Mouse (Mus musculus) spleen, adult 2 months (tissue): ENCODE measurements around the gene Zfyve9. TPM values are rescaled to one million over a fixed set of nuclear protein-coding genes. Genes with fewer than 3 reads are reported as not detected.

ENCODE experiments used
- DNase-seq, 2 experiments: peaks; one replicate each; pipeline versions ENCODE4 v3.0.0 to v3.0.0-alpha.2; 2012 to 2021; ENCODE audit warnings: low spot score in 2 of 2, low read depth in 1 of 2
- H3K27ac ChIP-seq: fragments of 200-500 bp; 2 replicates; pipeline ENCODE4 v1.5.1; 2012; ENCODE audit warnings: low read length, inconsistent platforms; ENCODE audit not compliant: insufficient read depth
- H3K27me3 ChIP-seq: fragments of 200-500 bp; 2 replicates; pipeline ENCODE4 v1.6.1; 2012; ENCODE audit warnings: mild to moderate bottlenecking, moderate library complexity, low read length, inconsistent platforms; ENCODE audit not compliant: control insufficient read depth, insufficient read depth
- H3K36me3 ChIP-seq: fragments of 200-500 bp; 2 replicates; pipeline ENCODE4 v1.6.1; 2012; ENCODE audit warnings: mild to moderate bottlenecking, low read length, inconsistent platforms; ENCODE audit not compliant: control insufficient read depth, insufficient read depth
- H3K4me1 ChIP-seq: fragments of 200-500 bp; 2 replicates; pipeline ENCODE4 v1.6.1; 2011; ENCODE audit warnings: inconsistent platforms; ENCODE audit not compliant: control insufficient read depth, insufficient read depth, insufficient read length
- H3K4me3 ChIP-seq: fragments of 200-500 bp; 2 replicates; pipeline ENCODE4 v1.5.1; 2011; ENCODE audit warnings: mild to moderate bottlenecking, inconsistent platforms; ENCODE audit not compliant: insufficient read depth, insufficient read length; ENCODE audit errors: extremely low read depth
- CTCF ChIP-seq: fragments of 200-500 bp; IDR thresholded peaks from 2 replicates; pipeline ENCODE4 v1.5.1; 2011; ENCODE audit warnings: mild to moderate bottlenecking, inconsistent platforms; ENCODE audit not compliant: insufficient read depth, insufficient read length, insufficient replicate concordance; ENCODE audit errors: extremely low read depth
- POLR2A ChIP-seq: fragments of 200-500 bp; IDR thresholded peaks from 2 replicates; pipeline ENCODE4 v1.6.1; 2011; ENCODE audit warnings: low read depth, low read length, inconsistent platforms
- WGBS: fragments of 180-500 bp; shearing (Covaris S2); methylation state at CpG from one replicate; pipeline ENCODE4 v1.1.7; 2018; 5-methylcytosine and 5-hydroxymethylcytosine counted together
- polyA plus RNA-seq: library from polyadenylated mRNA; depleted of rRNA; stranded (reverse); fragments of >200 nt; gene quantifications from 2 replicates; pipeline ENCODE4 v1.2.3, GENCODE M21; 2012

Gene Zfyve9
- polyA plus RNA-seq, 1 experiment = 0.63 TPM

- H3K27ac ChIP-seq = no peak overlapping the region
- H3K4me1 ChIP-seq = no peaks in the 10 kb centered on the region
- no peaks in the 10 kb centered on the region for H3K27me3 ChIP-seq
- no peak overlapping the region for H3K4me3 ChIP-seq
- no peak for DNase-seq
- no peaks in the 10 kb centered on the region for H3K36me3 ChIP-seq
- no peak for TF ChIP-seq POLR2A
- no peak for TF ChIP-seq CTCF
- 73% methylated on average over 1 of the region's 1 CpGs for WGBS
These were observed 50.1 kb downstream of the Zfyve9 start for GRCm38 (mm10) chr4:108730450-108730849.

DNA sequence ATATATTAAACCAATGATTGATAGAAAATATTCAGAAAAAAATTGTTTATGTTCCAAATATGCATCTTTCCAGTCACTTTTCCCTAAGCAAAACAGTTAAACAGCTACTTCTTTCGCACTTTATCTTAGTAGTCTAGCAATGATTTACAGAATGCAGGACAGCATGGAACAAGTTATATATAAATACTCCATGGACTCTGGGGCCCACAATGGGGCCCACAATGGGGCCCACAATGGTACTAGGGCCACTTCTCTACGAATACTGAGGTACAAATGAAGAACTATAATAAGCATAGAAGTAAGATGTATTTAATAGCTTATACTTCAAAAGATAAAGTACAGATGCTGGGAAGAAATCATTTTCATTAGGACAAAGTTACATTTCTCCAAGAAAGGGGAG, 56.5 kb downstream of the Zfyve9 start:
- H3K36me3 ChIP-seq = no peaks in the 10 kb centered on the region
- no peak for DNase-seq
- 83% methylated on average over 2 of the region's 2 CpGs for WGBS
- no peak for TF ChIP-seq POLR2A
- no peak for TF ChIP-seq CTCF
- H3K4me3 ChIP-seq = no peak overlapping the region
- H3K4me1 ChIP-seq = no peaks in the 10 kb centered on the region
- H3K27ac ChIP-seq = no peak overlapping the region
- no peaks in the 10 kb centered on the region for H3K27me3 ChIP-seq

DNA sequence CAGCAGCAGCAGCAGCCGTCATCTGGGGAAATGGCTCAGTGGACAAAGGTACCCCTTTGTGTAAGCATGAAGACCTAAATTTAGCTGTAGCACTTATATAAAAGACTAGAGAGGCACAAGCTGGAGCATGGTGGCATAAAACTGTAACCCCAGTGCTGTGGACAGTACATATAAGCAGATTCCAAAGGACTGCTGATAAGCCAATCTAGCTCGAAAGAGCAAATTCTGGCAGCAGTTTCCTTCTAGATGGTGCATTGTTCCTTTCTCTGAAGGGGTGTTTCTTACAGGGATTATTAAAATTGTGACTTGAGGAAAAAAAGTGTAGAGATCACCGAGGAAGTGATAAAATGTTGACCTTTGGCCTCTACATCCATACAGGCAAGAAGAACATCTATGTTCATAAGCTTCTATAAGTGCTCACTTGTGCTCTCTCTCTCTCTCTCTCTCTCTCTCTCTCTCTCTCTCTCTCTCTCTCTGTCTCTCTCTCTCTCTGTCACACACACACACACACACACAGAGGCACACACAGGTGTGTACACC, 59.3 kb downstream of the Zfyve9 start:
- Histone ChIP-seq H3K36me3 (no peaks in the 10 kb centered on the region), H3K27ac (no peak overlapping the region), H3K4me3 (no peak overlapping the region), H3K4me1 (no peaks in the 10 kb centered on the region), H3K27me3 (no peaks in the 10 kb centered on the region)
- TF ChIP-seq CTCF = no peak
- no peak for TF ChIP-seq POLR2A
- 62% methylated on average over 3 of the region's 3 CpGs for WGBS
- DNase-seq = no peak

- DNase-seq = no peak
- H3K36me3 ChIP-seq = no peaks in the 10 kb centered on the region
- no peaks in the 10 kb centered on the region for H3K4me1 ChIP-seq
- no peaks in the 10 kb centered on the region for H3K27me3 ChIP-seq
- WGBS = 94% methylated on average over 5 of the region's 5 CpGs
- no peak within 1 kb of the TSS for H3K4me3 ChIP-seq
- H3K27ac ChIP-seq = no peak within 1 kb of the TSS
- no peak for TF ChIP-seq POLR2A
- no peak for TF ChIP-seq CTCF
These were observed 61.2 kb downstream of the Zfyve9 start, which contains the start of gene 3110021N24Rik for GRCm38 (mm10) chr4:108719349-108719748. Gene 3110021N24Rik (plus strand): TSS chr4:108719649.

DNA sequence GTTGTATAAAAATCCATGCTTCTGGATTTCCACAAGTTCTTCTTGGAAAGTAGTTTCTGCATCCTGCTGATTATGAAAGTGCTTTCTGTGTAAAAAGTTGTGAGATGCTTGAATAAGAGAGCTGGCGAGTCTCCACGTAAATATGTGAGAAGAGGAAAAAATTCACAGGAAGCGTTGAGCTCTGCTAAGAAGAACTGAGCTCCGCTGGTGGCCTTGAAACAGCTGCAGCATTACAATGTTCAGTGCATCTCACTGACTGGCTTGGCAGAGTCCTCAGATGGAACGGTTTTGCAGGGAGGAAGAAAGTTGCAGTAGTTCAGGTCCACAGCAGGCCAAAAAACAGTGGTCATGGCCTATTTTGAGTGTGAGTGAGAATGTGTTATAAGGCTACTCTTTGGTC, 72.4 kb downstream of the Zfyve9 start:
- Histone ChIP-seq H3K27me3 (no peaks in the 10 kb centered on the region), H3K36me3 (no peaks in the 10 kb centered on the region), H3K4me1 (no peaks in the 10 kb centered on the region), H3K4me3 (no peak overlapping the region), H3K27ac (no peak overlapping the region)
- TF ChIP-seq POLR2A = no peak
- WGBS = 72% methylated on average over 5 of the region's 5 CpGs
- no peak for DNase-seq

- Histone ChIP-seq H3K27ac (no peak overlapping the region), H3K36me3 (no peaks in the 10 kb centered on the region), H3K27me3 (peaks cover 1% of the 10 kb centered on the region; the same call in 1 of the 2 replicates), H3K4me1 (no peaks in the 10 kb centered on the region), H3K4me3 (no peak overlapping the region)
- no peak for TF ChIP-seq CTCF
- no peak for TF ChIP-seq POLR2A
- no peak for DNase-seq
- 73% methylated on average over 3 of the region's 3 CpGs for WGBS
These were observed 83.7 kb downstream of the Zfyve9 start for GRCm38 (mm10) chr4:108696934-108697333.

DNA sequence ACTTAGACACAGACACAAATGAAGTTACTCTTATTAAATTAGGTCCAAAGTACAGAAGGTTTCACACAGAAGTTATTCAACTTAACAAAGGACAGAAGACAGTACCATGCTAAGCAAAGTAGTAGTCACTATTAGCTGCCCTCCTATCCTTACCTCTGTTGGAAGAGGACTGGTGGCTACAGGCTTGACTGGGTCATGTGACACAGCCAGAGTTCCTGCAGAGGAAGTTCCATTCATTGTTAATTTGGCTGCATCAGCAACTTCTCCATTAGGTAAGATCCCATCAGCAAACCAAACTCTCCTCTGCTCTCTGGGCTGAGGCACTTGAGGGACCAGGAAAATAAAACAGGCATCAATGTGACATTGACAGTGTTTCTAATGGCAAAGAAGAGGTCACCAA, 89.1 kb downstream of the Zfyve9 start:
- H3K4me3 ChIP-seq = no peak overlapping the region
- TF ChIP-seq CTCF (no peak), POLR2A (no peak)
- DNase-seq = no peak
- H3K4me1 ChIP-seq = no peaks in the 10 kb centered on the region
- no peaks in the 10 kb centered on the region for H3K36me3 ChIP-seq
- H3K27me3 ChIP-seq = peaks cover 1% of the 10 kb centered on the region; the same call in 1 of the 2 replicates
- H3K27ac ChIP-seq = no peak overlapping the region
